Mouse (Mus musculus) induced T-regulatory cell, adult 2 months (primary cell): ENCODE data around the gene Hsd17b1.
A peak's percentile ranks its signal among the peaks of the same experiment; 100 is the strongest.

Source experiments
- DNase-seq: peaks from one replicate; pipeline ENCODE4 v3.0.0-alpha.2; 2012; ENCODE audit warnings: low read depth

The Hsd17b1 gene

GRCm38 (mm10) chr11:101061049-101061448, 17.2 kb upstream of the Hsd17b1 start:
- DNase-seq, result no peak

GRCm38 (mm10) chr11:101062165-101062884, 15.9 kb upstream of the Hsd17b1 start:
- no peak for DNase-seq

- DNase-seq, result no peak
Measured at GRCm38 (mm10) chr11:101062971-101063675, 15.1 kb upstream of the Hsd17b1 start.

GRCm38 (mm10) chr11:101063676-101064327, 14.4 kb upstream of the Hsd17b1 start:
- DNase-seq, result peak; percentile 66

GRCm38 (mm10) chr11:101064462-101064861, 13.7 kb upstream of the Hsd17b1 start:
- no peak for DNase-seq

- DNase-seq, result peak; percentile 14
Measured at GRCm38 (mm10) chr11:101065002-101065401, 13.2 kb upstream of the Hsd17b1 start.

- DNase-seq, result peak; percentile 89
Measured at GRCm38 (mm10) chr11:101066549-101067412, 11.4 kb upstream of the Hsd17b1 start.

- DNase-seq, result peak; percentile 94
Measured at GRCm38 (mm10) chr11:101069391-101070188, 8.6 kb upstream of the Hsd17b1 start, which contains the start of gene Naglu. Gene Naglu, plus strand, starts transcription at chr11:101070012.

GRCm38 (mm10) chr11:101070189-101070527, 8.1 kb upstream of the Hsd17b1 start:
- no peak for DNase-seq

- DNase-seq, result no peak
Measured at GRCm38 (mm10) chr11:101070987-101071386, 7.2 kb upstream of the Hsd17b1 start.

GRCm38 (mm10) chr11:101071810-101072428, 6.3 kb upstream of the Hsd17b1 start:
- no peak for DNase-seq

GRCm38 (mm10) chr11:101079746-101080145, 1.5 kb downstream of the Hsd17b1 start:
- peak; percentile 46 for DNase-seq

- no peak for DNase-seq
Measured at GRCm38 (mm10) chr11:101080421-101080820, 2.2 kb downstream of the Hsd17b1 start.

- no peak for DNase-seq
Measured at GRCm38 (mm10) chr11:101081659-101082058, 3.4 kb downstream of the Hsd17b1 start.

GRCm38 (mm10) chr11:101082208-101083082, 4.2 kb downstream of the Hsd17b1 start, which contains the start of gene Coasy:
Gene Coasy, plus strand, starts transcription at chr11:101082565.
- DNase-seq, result peak; percentile 95

- no peak for DNase-seq
Measured at GRCm38 (mm10) chr11:101083083-101083697, 5.0 kb downstream of the Hsd17b1 start.

- no peak for DNase-seq
Measured at GRCm38 (mm10) chr11:101084246-101084645, 6.0 kb downstream of the Hsd17b1 start.

GRCm38 (mm10) chr11:101084811-101085210, 6.6 kb downstream of the Hsd17b1 start:
- no peak for DNase-seq
